ENCODE assay signal across 8 mouse cellular contexts in the genomic region with DNA sequence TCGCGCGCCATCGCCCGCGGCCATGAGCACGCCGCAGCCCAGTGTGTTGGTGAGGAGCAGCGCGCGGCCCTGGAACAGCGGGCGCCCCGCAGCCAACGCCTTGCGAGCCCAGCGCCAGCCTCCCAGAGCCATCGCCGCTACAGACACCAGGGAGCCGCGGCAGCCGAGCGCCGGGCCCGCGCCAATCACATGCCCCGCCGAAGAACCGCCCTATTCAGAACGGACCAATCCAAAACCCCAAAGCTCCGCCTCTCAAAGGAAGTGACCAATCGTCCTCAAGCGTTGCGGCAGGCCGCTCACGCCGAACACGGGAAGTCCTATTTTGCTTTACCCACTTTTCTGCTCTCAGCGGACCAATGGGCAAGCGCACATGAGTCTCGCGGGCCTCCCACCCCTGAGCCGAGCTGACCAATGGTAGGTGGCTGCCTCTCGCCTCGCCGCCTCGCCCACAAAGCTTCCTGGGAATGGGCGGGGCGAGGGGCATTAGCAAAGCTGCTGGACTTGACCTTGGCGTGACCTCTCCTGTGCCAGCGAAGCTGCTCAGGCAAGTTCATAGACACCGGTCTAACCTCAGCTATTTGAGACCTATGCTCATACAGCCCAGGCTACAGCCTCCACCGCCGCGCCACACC. TPM values are rescaled to one million over a fixed set of nuclear protein-coding genes. Genes with fewer than 3 reads are reported as not detected.
DNase-seq lines count a peak whose midpoint lies in the region; ATAC-seq lines count a peak whose summit lies in the region.

Mpv17l2 (minus strand) TSS at position 172 of the 632 bp plus-strand sequence.

- peak; percentile 93 for ATAC-seq in inflammation-experienced regulatory T-cells, adult 6 months
- ATAC-seq in megakaryocyte-erythroid progenitor cell, adult 5-6 weeks (replicated peaks; ENCODE audit: low FRiP score, low TSS enrichment, poor library complexity, severe bottlenecking): peak; percentile 81

- intact Hi-C loops in gastrocnemius, postnatal 14 days (cut with DNase I; ENCODE audit: low total_unique reads): no loop called here
- intact Hi-C loops in left cerebral cortex, postnatal 10 days (cut with DNase I): loop anchor here (5.0 kb wide), 1 partner anchor 81 kb away; no protein-coding TSS in a partner anchor

- peak; percentile 97 to 98 for DNase-seq in adrenal gland, adult (ENCODE audit: inconsistent age in 2 of 2, low spot score in 1 of 2)
- peak; percentile 99 for DNase-seq in embryo, embryonic 10.5 days (ENCODE audit: low spot score)
- DNase-seq in gastrocnemius, postnatal 14 days: peak; percentile 94
- peak; percentile 96 to 99 for DNase-seq in left cerebral cortex, postnatal 10 days (ENCODE audit: extremely low spot score in 1 of 2, low spot score in 2 of 2)
- DNase-seq in right cerebral cortex, postnatal 25 days: peak; percentile 98
- peak; percentile 94 for DNase-seq in urinary bladder, postnatal 4 days (ENCODE audit: low spot score in 2 of 2)

RNA-seq across cellular contexts. Expression of gene Mpv17l2, which starts in this region (rescaled TPM):
- 10 to 100 TPM; 28.3 to 31.9 TPM for total RNA-seq in gastrocnemius, postnatal 14 days (2021)
- 10 to 100 TPM; 35.5 to 46.1 (median 42.5) TPM for polyA plus RNA-seq in inflammation-experienced regulatory T-cells, adult 6 months (2017; shearing (Covaris generic))
- total RNA-seq in left cerebral cortex, postnatal 10 days (2021): 10 to 100 TPM; 35.8 to 37.1 TPM
- 58.3 and 111 TPM in 2 replicates for total RNA-seq in megakaryocyte-erythroid progenitor cell, adult 5-6 weeks (2014; fragmentation: Nextera tagmentation)
- total RNA-seq in megakaryocyte-erythroid progenitor cell, adult 5-6 weeks (2017): 4.3 and 17.6 TPM in 2 replicates

Comparison
In these comparisons a context has a peak if more than half of its experiments do, and no peak if none do; other contexts are left out.
1. Peak in every context shown above with its lines: DNase-seq and ATAC-seq.